Mouse (Mus musculus): ENCODE data around the gene Scamp2.

Gene Scamp2

DNA sequence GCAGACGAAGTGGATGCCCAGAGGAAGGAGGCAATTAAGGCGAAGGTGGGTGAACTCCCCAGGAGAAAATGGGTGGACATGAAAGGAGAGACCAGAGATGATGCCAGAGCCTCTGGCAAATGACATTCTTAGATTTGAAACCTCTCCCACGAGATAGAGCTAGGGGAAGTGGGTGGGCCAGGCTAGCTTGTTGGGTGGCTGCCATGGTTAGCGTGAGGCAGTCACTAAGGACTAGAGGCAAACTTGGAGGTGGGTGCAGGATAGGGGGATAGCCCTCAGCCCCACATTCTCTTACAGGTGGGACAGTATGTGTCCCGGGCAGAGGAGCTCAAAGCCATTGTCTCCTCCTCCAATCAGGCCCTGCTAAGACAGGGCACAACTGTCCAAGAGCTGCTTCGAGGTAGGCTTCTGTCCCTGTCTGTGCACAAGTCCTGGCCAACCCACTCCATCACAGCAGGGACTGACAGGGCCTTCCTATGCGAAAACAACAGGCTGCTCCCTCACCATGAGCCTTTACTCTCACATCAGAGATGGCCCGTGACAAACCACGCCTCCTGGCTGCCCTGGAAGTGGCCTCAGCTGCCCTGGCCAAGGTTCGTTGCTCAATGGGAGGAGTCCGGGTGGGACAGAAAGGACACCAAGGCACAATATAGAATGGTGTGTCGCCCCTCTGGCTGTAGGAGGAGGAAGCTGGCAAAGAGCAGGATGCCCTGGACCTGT is 32.9 kb downstream of the Scamp2 start:
- DNase-seq (ENCODE audit: extremely low spot score, low spot score) = peak; percentile 19

- DNase-seq (ENCODE audit: extremely low spot score, low spot score) = no peak
These were observed 33.4 kb downstream of the Scamp2 start for GRCm38 (mm10) chr9:57594174-57594509.

- DNase-seq (ENCODE audit: extremely low spot score, low spot score) = no peak
These were observed 36.5 kb downstream of the Scamp2 start for GRCm38 (mm10) chr9:57597265-57597664.

GRCm38 (mm10) chr9:57597929-57598382 is 37.2 kb downstream of the Scamp2 start:
- peak; percentile 21 for DNase-seq (ENCODE audit: extremely low spot score, low spot score)

- DNase-seq (ENCODE audit: extremely low spot score, low spot score) = peak; percentile 23
These were observed 38.3 kb downstream of the Scamp2 start for GRCm38 (mm10) chr9:57598851-57599563.

DNA sequence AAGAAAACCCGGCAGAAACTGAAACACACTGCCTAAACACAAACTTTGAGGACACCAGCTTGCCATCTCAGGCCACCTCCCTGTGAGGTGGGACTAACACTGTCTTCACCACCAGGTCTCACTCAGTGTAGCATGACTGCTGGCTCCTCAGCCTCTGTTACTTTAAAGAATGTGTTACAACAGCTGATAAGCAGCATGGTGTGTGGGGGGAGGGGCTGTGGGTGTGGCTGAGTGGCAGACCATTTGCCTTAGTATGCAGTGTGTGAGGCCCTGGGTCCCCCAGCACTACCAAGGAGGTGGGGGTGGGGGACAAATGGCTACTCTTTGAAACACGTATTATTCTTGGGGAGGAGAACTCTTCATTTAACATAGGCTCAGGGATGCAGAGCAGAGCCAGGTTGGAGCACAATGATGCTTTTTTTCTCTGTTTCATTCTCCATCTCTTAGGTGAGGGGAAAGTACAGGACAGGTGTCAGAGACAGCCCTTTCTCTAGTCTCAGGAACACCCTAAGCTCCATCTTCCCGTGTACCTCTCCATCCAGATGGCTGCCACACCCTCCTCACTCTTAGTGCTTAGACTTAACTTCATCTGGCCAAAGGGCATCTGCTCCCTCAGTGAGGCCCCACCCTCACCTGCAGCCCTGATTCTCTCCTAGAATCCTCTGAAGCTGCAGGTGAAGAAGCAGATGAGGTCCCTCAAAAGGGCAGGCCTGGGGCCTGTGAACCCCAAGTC is 40.0 kb downstream of the Scamp2 start:
- peak; percentile 46 for DNase-seq (ENCODE audit: extremely low spot score, low spot score)

DNA sequence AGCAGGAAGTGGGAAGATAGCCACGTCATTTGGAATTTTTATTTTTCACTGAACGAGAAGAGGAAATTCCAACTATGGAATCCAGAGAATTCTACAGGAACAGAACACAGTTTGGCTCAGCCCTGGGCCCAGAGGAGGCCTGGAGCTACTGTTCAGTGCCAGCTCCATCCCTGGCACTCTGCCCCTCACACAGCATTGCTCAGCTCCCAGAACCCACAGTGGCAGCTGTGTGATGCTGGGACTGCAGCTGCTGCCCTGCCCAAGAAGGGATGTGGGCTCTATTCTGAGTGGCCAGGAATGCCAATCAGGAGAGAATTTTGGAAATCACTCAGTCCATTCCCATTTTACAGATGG is 40.6 kb downstream of the Scamp2 start:
- DNase-seq (ENCODE audit: extremely low spot score, low spot score) = no peak

DNA sequence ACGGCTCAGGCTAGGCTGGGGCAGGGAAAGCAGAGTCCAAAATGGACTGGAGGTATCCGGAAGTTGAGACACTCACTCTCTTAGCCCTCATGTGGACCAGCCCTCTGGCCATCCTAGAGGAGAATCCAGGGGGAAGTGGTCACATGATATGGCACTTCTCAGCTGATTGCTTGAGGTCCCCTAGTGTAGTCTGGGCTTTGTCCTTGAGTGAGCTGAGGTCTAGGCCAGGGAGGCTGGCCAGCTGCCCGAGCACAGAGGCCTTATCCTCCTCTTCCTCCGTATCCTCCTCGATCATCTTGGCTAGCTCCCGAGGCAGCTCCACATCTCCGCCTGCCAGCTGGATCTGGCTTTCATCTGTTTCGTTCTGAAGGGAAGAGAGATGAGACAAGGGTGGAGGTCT is 41.4 kb downstream of the Scamp2 start:
- no peak for DNase-seq (ENCODE audit: extremely low spot score, low spot score)

GRCm38 (mm10) chr9:57604875-57605274 is 44.1 kb downstream of the Scamp2 start:
- no peak for DNase-seq (ENCODE audit: extremely low spot score, low spot score)

GRCm38 (mm10) chr9:57605503-57605902 is 44.8 kb downstream of the Scamp2 start:
- no peak for DNase-seq (ENCODE audit: extremely low spot score, low spot score)

GRCm38 (mm10) chr9:57606139-57606851 is 45.6 kb downstream of the Scamp2 start, which contains the start of gene Cplx3:
Gene Cplx3, minus strand, starts transcription at chr9:57606281.
- peak; percentile 73 for DNase-seq (ENCODE audit: extremely low spot score, low spot score)

GRCm38 (mm10) chr9:57609803-57610202 is 49.1 kb downstream of the Scamp2 start:
- DNase-seq (ENCODE audit: extremely low spot score, low spot score) = no peak

DNA sequence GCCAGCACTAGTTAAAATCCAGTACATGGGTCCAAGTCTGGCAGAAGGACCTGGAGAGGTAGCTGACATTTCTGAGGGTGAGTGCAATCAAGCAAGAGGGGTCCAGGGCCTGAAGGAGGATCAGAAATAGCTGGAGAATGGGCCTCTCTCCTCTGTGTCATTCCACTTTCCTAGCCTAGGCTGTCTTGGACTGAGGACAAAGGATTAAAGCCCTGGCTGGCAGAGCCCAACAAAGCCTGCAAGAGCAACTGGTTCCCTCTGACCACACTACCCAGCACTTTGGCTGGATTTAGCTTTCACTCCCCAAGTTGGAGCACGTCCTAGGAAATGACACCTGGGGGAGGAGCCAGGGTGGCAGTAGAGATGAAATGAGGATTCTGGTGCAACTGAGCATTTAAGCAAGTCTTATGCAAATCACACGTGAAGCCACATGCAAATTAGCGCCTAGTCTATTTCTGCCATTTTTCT is 49.6 kb downstream of the Scamp2 start:
- no peak for DNase-seq (ENCODE audit: extremely low spot score, low spot score)

- no peak for DNase-seq (ENCODE audit: extremely low spot score, low spot score)
These were observed 51.8 kb downstream of the Scamp2 start for GRCm38 (mm10) chr9:57612587-57612986.

GRCm38 (mm10) chr9:57613975-57614374 is 53.2 kb downstream of the Scamp2 start:
- DNase-seq (ENCODE audit: extremely low spot score, low spot score) = no peak

DNA sequence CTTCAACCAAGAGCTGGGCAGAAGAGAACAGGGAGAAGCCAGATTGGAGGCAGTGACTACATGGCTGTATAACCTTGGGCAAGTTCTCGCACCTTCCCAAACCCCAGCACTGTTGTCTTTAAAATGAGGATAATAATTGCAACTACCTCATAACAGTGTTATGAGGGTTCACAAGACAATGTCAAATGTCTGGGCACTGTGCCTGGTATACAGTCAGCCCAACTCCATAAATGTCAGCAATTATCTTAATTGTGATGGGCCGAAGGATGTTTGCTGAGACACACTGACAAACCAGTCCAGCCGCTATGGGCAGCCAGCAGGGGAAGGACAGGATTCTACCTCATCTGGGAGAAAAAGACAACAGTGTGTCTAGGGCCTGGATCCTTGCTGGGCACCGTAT is 54.0 kb downstream of the Scamp2 start:
- DNase-seq (ENCODE audit: extremely low spot score, low spot score) = no peak

DNA sequence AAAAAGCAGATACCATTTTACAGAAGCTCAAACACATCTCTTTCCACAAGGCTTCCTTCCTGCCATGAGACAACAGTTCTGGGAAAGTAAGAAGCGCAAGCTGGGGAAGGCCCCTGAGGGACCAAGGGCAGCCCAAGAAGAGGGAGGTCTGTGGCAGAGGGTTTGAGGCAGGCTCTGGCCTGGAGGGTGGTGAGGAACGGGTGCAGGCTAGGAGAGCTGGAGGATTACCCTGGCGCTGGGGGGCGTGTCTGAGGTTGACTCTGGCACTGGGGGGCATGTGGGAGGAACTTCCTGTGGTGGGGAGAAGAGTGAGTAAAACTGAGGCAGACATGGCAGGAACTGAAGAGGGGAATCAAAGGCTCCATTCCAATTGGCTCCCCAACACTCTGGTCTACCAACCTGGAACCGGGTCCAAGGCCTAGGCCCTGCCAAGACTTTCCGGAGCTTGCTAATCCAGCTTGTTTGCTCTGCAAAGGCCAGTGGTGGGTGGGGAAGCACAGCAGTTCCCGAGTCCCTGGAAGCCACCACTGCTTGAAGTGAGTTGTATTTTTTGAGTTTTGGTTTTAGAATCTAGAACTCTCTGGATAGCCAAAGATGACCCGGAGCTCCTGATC is 56.9 kb downstream of the Scamp2 start:
- no peak for DNase-seq (ENCODE audit: extremely low spot score, low spot score)

DNA sequence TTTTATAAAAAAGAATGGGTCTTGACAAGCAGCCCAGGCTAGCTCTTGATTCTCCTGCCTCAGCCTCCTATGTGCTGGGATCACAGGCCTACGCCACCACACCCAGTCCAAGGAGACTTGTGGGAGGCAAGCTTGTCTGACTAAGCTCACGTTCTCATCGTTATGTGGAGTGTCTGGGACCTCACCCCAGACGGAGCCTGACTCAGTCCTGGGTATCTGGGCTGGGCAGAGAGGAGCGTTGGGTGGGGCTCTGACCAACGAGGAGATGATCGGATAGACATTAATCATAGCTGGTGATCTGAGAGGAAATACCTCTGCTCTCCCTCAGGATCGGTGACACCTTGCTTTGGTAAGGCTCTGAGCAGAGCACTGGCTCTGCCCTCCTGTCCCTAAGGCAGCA is 58.1 kb downstream of the Scamp2 start:
- no peak for DNase-seq (ENCODE audit: extremely low spot score, low spot score)

DNA sequence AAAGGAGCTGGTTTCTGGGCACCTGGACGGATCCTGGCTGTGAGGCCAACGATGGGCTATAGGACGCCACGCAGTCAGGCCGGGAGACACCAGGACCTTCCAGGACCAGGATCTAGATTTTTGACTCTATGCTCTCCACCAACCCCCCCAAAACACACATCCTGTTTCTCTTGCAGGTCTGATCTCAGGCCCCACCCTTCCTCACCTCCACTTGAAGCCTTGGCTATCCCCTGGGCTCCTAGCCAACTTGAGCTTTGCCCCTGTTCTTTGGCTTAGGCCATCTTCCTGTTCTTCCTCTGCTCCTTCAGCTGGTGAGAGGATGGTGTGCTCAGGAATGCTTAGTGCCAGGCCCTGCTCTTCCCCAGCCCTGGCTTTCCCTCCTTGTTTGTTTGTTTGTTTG is 59.9 kb downstream of the Scamp2 start, which contains the start of gene Lman1l:
Lman1l (minus strand) TSS at position 101 of the 400 bp plus-strand sequence.
- DNase-seq (ENCODE audit: extremely low spot score, low spot score) = no peak

GRCm38 (mm10) chr9:57624295-57624694 is 63.6 kb downstream of the Scamp2 start:
- DNase-seq (ENCODE audit: extremely low spot score, low spot score) = no peak
